In the genomic region with DNA sequence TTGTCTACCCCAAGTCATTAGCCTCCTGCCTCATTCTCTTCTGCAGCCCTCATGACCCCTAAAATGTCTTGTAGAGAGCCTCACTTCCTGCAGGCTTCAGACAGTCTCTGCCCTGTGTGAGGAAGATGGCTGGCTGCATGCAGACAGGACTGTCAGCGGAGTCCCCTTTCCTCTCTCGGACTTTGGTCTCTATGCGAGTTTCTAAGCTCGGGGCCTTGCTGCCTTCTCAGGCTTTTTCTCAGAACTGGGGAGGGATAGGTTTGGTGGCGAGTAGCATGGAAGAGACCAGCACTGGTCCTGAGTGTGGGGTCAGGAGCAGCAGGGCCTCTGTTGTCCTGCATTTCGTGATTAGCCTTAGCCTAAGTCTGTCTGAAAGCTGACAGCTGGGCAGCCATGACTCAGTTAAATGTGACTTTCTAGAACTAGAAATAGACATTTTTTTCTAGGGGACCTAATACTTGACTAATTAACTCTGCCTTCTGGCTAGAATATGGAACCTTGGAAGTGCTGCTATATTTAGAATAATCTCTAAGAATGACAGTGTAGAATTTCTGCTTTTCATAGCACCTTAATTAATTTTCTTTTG, we compare ENCODE assay signal across 12 mouse cellular contexts.
"Had no signal": no experiment of that assay in that cellular context is flagged by ENCODE, and none has a peak within 500 bp of the region (broad histone marks: within the 10 kb centered on the region; RNA-seq: fewer than 3 reads in every experiment).

No protein-coding gene starts in this region.

- H3K4me3 ChIP-seq: left cerebral cortex, adult 2 months; limb, embryonic 15.5 days; liver, embryonic 12.5 days; midbrain, embryonic 10.5 days; midbrain, embryonic 15.5 days had no signal

- H3K27ac ChIP-seq: limb, embryonic 15.5 days; liver, embryonic 12.5 days; midbrain, embryonic 10.5 days; midbrain, embryonic 15.5 days had no signal

- H3K27me3 ChIP-seq: limb, embryonic 15.5 days; liver, embryonic 12.5 days; midbrain, embryonic 15.5 days had no signal

- DNase-seq: kidney, postnatal 10 days; kidney, postnatal 4 days; lung, embryonic 14.5 days; lung, postnatal 4 days; right cerebral cortex, adult 18-20 months; thymus, adult 18-20 months; thymus, postnatal 14 days had no signal

- H3K36me3 ChIP-seq: limb, embryonic 15.5 days; liver, embryonic 12.5 days; midbrain, embryonic 10.5 days; midbrain, embryonic 15.5 days had no signal

- ATAC-seq: liver, embryonic 12.5 days; midbrain, embryonic 15.5 days had no signal

- H3K4me2 ChIP-seq: limb, embryonic 15.5 days; liver, embryonic 12.5 days; lung, embryonic 14.5 days; midbrain, embryonic 15.5 days had no signal

- H3K4me1 ChIP-seq: limb, embryonic 15.5 days; midbrain, embryonic 10.5 days; midbrain, embryonic 15.5 days had no signal

- H3K9ac ChIP-seq: limb, embryonic 15.5 days; liver, embryonic 12.5 days; lung, embryonic 14.5 days; midbrain, embryonic 15.5 days had no signal

- H3K9me3 ChIP-seq: limb, embryonic 15.5 days; liver, embryonic 12.5 days; midbrain, embryonic 10.5 days; midbrain, embryonic 15.5 days had no signal
